ENCODE assay signal across 26 mouse cellular contexts in genomic region chr1:71953292-71953691, GRCm38 (mm10).
DNase-seq lines count a peak whose midpoint lies in the region; ATAC-seq and TF ChIP-seq lines count a peak whose summit lies in the region.
"Had no signal": no experiment of that assay in that cellular context is flagged by ENCODE, and none has a peak within 500 bp of the region (broad histone marks: within the 10 kb centered on the region; RNA-seq: fewer than 3 reads in every experiment).

No protein-coding gene starts in this region.

- H3K27me3 ChIP-seq in lung, postnatal 0 days (replicated peaks; ENCODE audit: insufficient read depth, low read length), result no peaks in the 10 kb centered on the region
- no peaks in the 10 kb centered on the region for H3K27me3 ChIP-seq in embryonic facial prominence, embryonic 13.5 days
- H3K27me3 ChIP-seq: hindbrain, embryonic 15.5 days; limb, embryonic 15.5 days; liver, embryonic 13.5 days; megakaryocyte, embryonic 14.5 days; midbrain, embryonic 12.5 days; Patski had no signal

- H3K9me3 ChIP-seq in lung, postnatal 0 days (ENCODE audit: low read length), result no peaks in the 10 kb centered on the region
- H3K9me3 ChIP-seq in embryonic facial prominence, embryonic 13.5 days, result no peaks in the 10 kb centered on the region
- H3K9me3 ChIP-seq: hindbrain, embryonic 10.5 days; hindbrain, embryonic 15.5 days; limb, embryonic 15.5 days; liver, embryonic 13.5 days; megakaryocyte, embryonic 14.5 days; midbrain, embryonic 12.5 days had no signal

- TF ChIP-seq EP300 in lung, postnatal 0 days (IDR thresholded peaks at IDR 0.05), result no peak

- no peak for TF ChIP-seq CTCF in lung, postnatal 0 days (IDR thresholded peaks at IDR 0.05)

- no peaks in the 10 kb centered on the region for H3K4me1 ChIP-seq in lung, postnatal 0 days (ENCODE audit: insufficient read depth, low read depth, low read length)
- H3K4me1 ChIP-seq in embryonic facial prominence, embryonic 13.5 days, result peaks cover 13% of the 10 kb centered on the region
- H3K4me1 ChIP-seq: hindbrain, embryonic 10.5 days; hindbrain, embryonic 15.5 days; midbrain, embryonic 12.5 days had no signal

- WGBS in lung, postnatal 0 days, result 60% methylated on average over 6 of the region's 6 CpGs
- WGBS in embryonic facial prominence, embryonic 13.5 days, result 31% methylated on average over 6 of the region's 6 CpGs

- H3K9ac ChIP-seq in lung, postnatal 0 days (replicated peaks; ENCODE audit: low read depth), result no peak overlapping the region
- no peak overlapping the region for H3K9ac ChIP-seq in embryonic facial prominence, embryonic 13.5 days
- H3K9ac ChIP-seq: hindbrain, embryonic 15.5 days; limb, embryonic 15.5 days; liver, embryonic 13.5 days; midbrain, embryonic 12.5 days had no signal

- DNase-seq in lung, postnatal 0 days (ENCODE audit: low spot score), result peak; percentile 15
- no peak for DNase-seq in lung, postnatal 4 days
- DNase-seq in adrenal gland, postnatal 10 days, result no peak
- no peak for DNase-seq in embryo, embryonic 10.5 days (ENCODE audit: low spot score)
- DNase-seq in MN1 (ENCODE audit: low spot score), result no peak
- DNase-seq: adrenal gland, postnatal 25 days; B cell, adult 2 months; cerebellum, adult 11-12 months; cerebellum, postnatal 10 days; heart, postnatal 14 days; kidney, adult 11 months; kidney, postnatal 14 days; layer of hippocampus, adult 9-11 months; liver, embryonic 13.5 days; lung, adult 18-20 months; thymus, postnatal 14 days had no signal

- H3K36me3 ChIP-seq in lung, postnatal 0 days (ENCODE audit: insufficient read depth, low read length), result no peaks in the 10 kb centered on the region
- no peaks in the 10 kb centered on the region for H3K36me3 ChIP-seq in embryonic facial prominence, embryonic 13.5 days
- H3K36me3 ChIP-seq: hindbrain, embryonic 10.5 days; hindbrain, embryonic 15.5 days; limb, embryonic 15.5 days; liver, embryonic 13.5 days; midbrain, embryonic 12.5 days had no signal

- no peak overlapping the region for H3K4me2 ChIP-seq in lung, postnatal 0 days (replicated peaks; ENCODE audit: low read depth, low read length)
- no peak overlapping the region for H3K4me2 ChIP-seq in embryonic facial prominence, embryonic 13.5 days
- H3K4me2 ChIP-seq: hindbrain, embryonic 15.5 days; limb, embryonic 15.5 days; liver, embryonic 13.5 days; midbrain, embryonic 12.5 days had no signal

- H3K27ac ChIP-seq in lung, postnatal 0 days (ENCODE audit: low read length), result no peak overlapping the region
- peak overlapping the region; percentile 66 for H3K27ac ChIP-seq in embryonic facial prominence, embryonic 13.5 days
- H3K27ac ChIP-seq: hindbrain, embryonic 10.5 days; hindbrain, embryonic 15.5 days; limb, embryonic 15.5 days; liver, embryonic 13.5 days; midbrain, embryonic 12.5 days had no signal

- H3K4me3 ChIP-seq in lung, postnatal 0 days (ENCODE audit: low read depth, low read length), result no peak overlapping the region
- no peak overlapping the region for H3K4me3 ChIP-seq in embryonic facial prominence, embryonic 13.5 days
- H3K4me3 ChIP-seq: hindbrain, embryonic 10.5 days; hindbrain, embryonic 15.5 days; limb, embryonic 15.5 days; liver, embryonic 13.5 days; megakaryocyte, embryonic 14.5 days; midbrain, embryonic 12.5 days had no signal

- ATAC-seq in lung, postnatal 0 days, result peak; percentile 33; the same call in 1 of the 2 replicates
- ATAC-seq in embryonic facial prominence, embryonic 13.5 days (ENCODE audit: insufficient number of reproducible peaks, insufficient read depth, low FRiP score, low TSS enrichment, low read depth), result no peak
- peak; percentile 43 for ATAC-seq in megakaryocyte, adult 5-6 weeks (ENCODE audit: poor library complexity, severe bottlenecking)
- ATAC-seq: forebrain, embryonic 14.5 days; inflammation-experienced regulatory T-cells, adult 6 months; Patski had no signal
